Mouse (Mus musculus): Measurements from ENCODE around the gene Fam222a. TPM values are rescaled to one million over a fixed set of nuclear protein-coding genes. Genes with fewer than 3 reads are reported as not detected.

The Fam222a gene
- polyA plus RNA-seq, 1 experiment from 2014 or later, result 2.7 TPM

GRCm38 (mm10) chr5:114571451-114572030, 3.7 kb downstream of the Fam222a start:
- no peak overlapping the region for H3K27ac ChIP-seq (replicated peaks; ENCODE audit: low read depth, low read length)
- H3K36me3 ChIP-seq (replicated peaks; ENCODE audit: control insufficient read depth, insufficient read depth, low read depth, low read length), result no peaks in the 10 kb centered on the region
- peaks cover 40% of the 10 kb centered on the region for H3K4me1 ChIP-seq (ENCODE audit: control insufficient read depth, insufficient read depth, low read length)
- ATAC-seq (replicated peaks; ENCODE audit: insufficient number of reproducible peaks, low FRiP score, low TSS enrichment, low read depth) (peak; percentile 17; the same call in 1 of the 2 replicates), DNase-seq (ENCODE audit: low spot score) (peak; percentile 76)
- 0 out of 2 replicates have a peak overlapping the region, but pooled peaks have one; percentile 33 for H3K9ac ChIP-seq (replicated peaks; ENCODE audit: low read length)
- H3K4me2 ChIP-seq (ENCODE audit: low read depth, low read length), result peak overlapping the region; percentile 46
- H3K9me3 ChIP-seq (replicated peaks; ENCODE audit: control insufficient read depth, low read length), result no peaks in the 10 kb centered on the region
- WGBS, result under 1% methylated on average over 39 of the region's 39 CpGs
- H3K4me3 ChIP-seq (ENCODE audit: low read depth, low read length), result peak overlapping the region; percentile 21
- H3K27me3 ChIP-seq (ENCODE audit: control insufficient read depth, insufficient read depth, low read length), result peaks cover 24% of the 10 kb centered on the region

GRCm38 (mm10) chr5:114572997-114573396, 5.2 kb downstream of the Fam222a start:
- Histone ChIP-seq H3K36me3 (replicated peaks; ENCODE audit: control insufficient read depth, insufficient read depth, low read depth, low read length) (no peaks in the 10 kb centered on the region), H3K4me1 (ENCODE audit: control insufficient read depth, insufficient read depth, low read length) (peaks cover 40% of the 10 kb centered on the region), H3K9ac (replicated peaks; ENCODE audit: low read length) (no peak overlapping the region), H3K27me3 (ENCODE audit: control insufficient read depth, insufficient read depth, low read length) (peaks cover 24% of the 10 kb centered on the region), H3K9me3 (replicated peaks; ENCODE audit: control insufficient read depth, low read length) (no peaks in the 10 kb centered on the region), H3K4me3 (ENCODE audit: low read depth, low read length) (no peak overlapping the region), H3K27ac (replicated peaks; ENCODE audit: low read depth, low read length) (no peak overlapping the region), H3K4me2 (ENCODE audit: low read depth, low read length) (no peak overlapping the region)
- ATAC-seq (replicated peaks; ENCODE audit: insufficient number of reproducible peaks, low FRiP score, low TSS enrichment, low read depth) (no peak), DNase-seq (ENCODE audit: low spot score) (no peak)
- 18% methylated on average over 2 of the region's 2 CpGs for WGBS

- H3K4me1 ChIP-seq (ENCODE audit: control insufficient read depth, insufficient read depth, low read length), result peaks cover 35% of the 10 kb centered on the region
- no peak overlapping the region for H3K4me3 ChIP-seq (ENCODE audit: low read depth, low read length)
- DNase-seq (ENCODE audit: low spot score) (no peak), ATAC-seq (replicated peaks; ENCODE audit: insufficient number of reproducible peaks, low FRiP score, low TSS enrichment, low read depth) (no peak)
- H3K36me3 ChIP-seq (replicated peaks; ENCODE audit: control insufficient read depth, insufficient read depth, low read depth, low read length), result no peaks in the 10 kb centered on the region
- 67% methylated on average over 12 of the region's 12 CpGs for WGBS
- peaks cover 21% of the 10 kb centered on the region for H3K27me3 ChIP-seq (ENCODE audit: control insufficient read depth, insufficient read depth, low read length)
- H3K4me2 ChIP-seq (ENCODE audit: low read depth, low read length), result no peak overlapping the region
- H3K27ac ChIP-seq (replicated peaks; ENCODE audit: low read depth, low read length), result no peak overlapping the region
- H3K9ac ChIP-seq (replicated peaks; ENCODE audit: low read length), result no peak overlapping the region
- H3K9me3 ChIP-seq (replicated peaks; ENCODE audit: control insufficient read depth, low read length), result no peaks in the 10 kb centered on the region
Measured at GRCm38 (mm10) chr5:114573920-114574628, 6.3 kb downstream of the Fam222a start.

GRCm38 (mm10) chr5:114575010-114575409, 7.2 kb downstream of the Fam222a start:
- Histone ChIP-seq H3K4me1 (ENCODE audit: control insufficient read depth, insufficient read depth, low read length) (peaks cover 30% of the 10 kb centered on the region), H3K4me3 (ENCODE audit: low read depth, low read length) (no peak overlapping the region), H3K36me3 (replicated peaks; ENCODE audit: control insufficient read depth, insufficient read depth, low read depth, low read length) (no peaks in the 10 kb centered on the region), H3K9ac (replicated peaks; ENCODE audit: low read length) (no peak overlapping the region), H3K27ac (replicated peaks; ENCODE audit: low read depth, low read length) (no peak overlapping the region), H3K4me2 (ENCODE audit: low read depth, low read length) (no peak overlapping the region), H3K9me3 (replicated peaks; ENCODE audit: control insufficient read depth, low read length) (no peaks in the 10 kb centered on the region), H3K27me3 (ENCODE audit: control insufficient read depth, insufficient read depth, low read length) (peaks cover 16% of the 10 kb centered on the region)
- DNase-seq (ENCODE audit: low spot score), result no peak
- WGBS, result 40% methylated on average over 11 of the region's 11 CpGs
- no peak for ATAC-seq (replicated peaks; ENCODE audit: insufficient number of reproducible peaks, low FRiP score, low TSS enrichment, low read depth)

- H3K4me1 ChIP-seq (ENCODE audit: control insufficient read depth, insufficient read depth, low read length), result peaks cover 27% of the 10 kb centered on the region
Measured at GRCm38 (mm10) chr5:114575530-114575929, 7.7 kb downstream of the Fam222a start.

GRCm38 (mm10) chr5:114575986-114576605, 8.3 kb downstream of the Fam222a start:
- H3K4me1 ChIP-seq (ENCODE audit: control insufficient read depth, insufficient read depth, low read length), result peaks cover 21% of the 10 kb centered on the region
- H3K27me3 ChIP-seq (ENCODE audit: control insufficient read depth, insufficient read depth, low read length), result peaks cover 9% of the 10 kb centered on the region
- DNase-seq (ENCODE audit: low spot score) (no peak), ATAC-seq (replicated peaks; ENCODE audit: insufficient number of reproducible peaks, low FRiP score, low TSS enrichment, low read depth) (no peak)
- WGBS, result 83% methylated on average over 16 of the region's 16 CpGs
- no peaks in the 10 kb centered on the region for H3K36me3 ChIP-seq (replicated peaks; ENCODE audit: control insufficient read depth, insufficient read depth, low read depth, low read length)
- H3K4me3 ChIP-seq (ENCODE audit: low read depth, low read length), result no peak overlapping the region
- no peak overlapping the region for H3K27ac ChIP-seq (replicated peaks; ENCODE audit: low read depth, low read length)
- H3K9me3 ChIP-seq (replicated peaks; ENCODE audit: control insufficient read depth, low read length), result no peaks in the 10 kb centered on the region
- H3K9ac ChIP-seq (replicated peaks; ENCODE audit: low read length), result no peak overlapping the region
- no peak overlapping the region for H3K4me2 ChIP-seq (ENCODE audit: low read depth, low read length)

More at GRCm38 (mm10) chr5:114575530-114575929, 7.7 kb downstream of the Fam222a start:
- Histone ChIP-seq H3K9ac (replicated peaks; ENCODE audit: low read length) (no peak overlapping the region), H3K4me3 (ENCODE audit: low read depth, low read length) (no peak overlapping the region), H3K4me2 (ENCODE audit: low read depth, low read length) (no peak overlapping the region), H3K9me3 (replicated peaks; ENCODE audit: control insufficient read depth, low read length) (no peaks in the 10 kb centered on the region), H3K27me3 (ENCODE audit: control insufficient read depth, insufficient read depth, low read length) (peaks cover 14% of the 10 kb centered on the region), H3K36me3 (replicated peaks; ENCODE audit: control insufficient read depth, insufficient read depth, low read depth, low read length) (no peaks in the 10 kb centered on the region), H3K27ac (replicated peaks; ENCODE audit: low read depth, low read length) (no peak overlapping the region)
- 55% methylated on average over 7 of the region's 7 CpGs for WGBS
- ATAC-seq (replicated peaks; ENCODE audit: insufficient number of reproducible peaks, low FRiP score, low TSS enrichment, low read depth) (no peak), DNase-seq (ENCODE audit: low spot score) (no peak)

GRCm38 (mm10) chr5:114578361-114578760, 10.5 kb downstream of the Fam222a start:
- no peaks in the 10 kb centered on the region for H3K9me3 ChIP-seq (replicated peaks; ENCODE audit: control insufficient read depth, low read length)
- WGBS, result 41% methylated on average over 20 of the region's 20 CpGs
- no peak overlapping the region for H3K9ac ChIP-seq (replicated peaks; ENCODE audit: low read length)
- H3K36me3 ChIP-seq (replicated peaks; ENCODE audit: control insufficient read depth, insufficient read depth, low read depth, low read length), result no peaks in the 10 kb centered on the region
- H3K4me3 ChIP-seq (ENCODE audit: low read depth, low read length), result no peak overlapping the region
- H3K27me3 ChIP-seq (ENCODE audit: control insufficient read depth, insufficient read depth, low read length), result no peaks in the 10 kb centered on the region
- ATAC-seq (replicated peaks; ENCODE audit: insufficient number of reproducible peaks, low FRiP score, low TSS enrichment, low read depth) (no peak), DNase-seq (ENCODE audit: low spot score) (peak; percentile 35)
- H3K4me2 ChIP-seq (ENCODE audit: low read depth, low read length), result no peak overlapping the region
- H3K27ac ChIP-seq (replicated peaks; ENCODE audit: low read depth, low read length), result no peak overlapping the region
- H3K4me1 ChIP-seq (ENCODE audit: control insufficient read depth, insufficient read depth, low read length), result peaks cover 9% of the 10 kb centered on the region
